Mouse (Mus musculus) CH12.LX (cell line): ENCODE data around the gene Clptm1.

ENCODE experiments used
- CTCF ChIP-seq, 2 experiments: IDR thresholded peaks in 1 of 2; conservative IDR thresholded peaks in 1 of 2; 2 replicates each; pipeline ENCODE4 v1.5.1; 2011 to 2012; ENCODE audit warnings: low read depth in 2 of 2, low read length in 2 of 2, improper control_type of control experiment in 1 of 2, inconsistent platforms in 1 of 2, mild to moderate bottlenecking in 1 of 2, moderate library complexity in 1 of 2
- ELF1 ChIP-seq: IDR thresholded peaks from 2 replicates; pipeline ENCODE4 v1.6.1; 2014; ENCODE audit warnings: low read depth, mild to moderate bottlenecking, inconsistent platforms, low read length, improper control_type of control experiment
- JUND ChIP-seq: conservative IDR thresholded peaks from 2 replicates; pipeline ENCODE4 v1.6.1; 2011; ENCODE audit warnings: low read depth, low read length, improper control_type of control experiment
- MAZ ChIP-seq: IDR thresholded peaks from 2 replicates; pipeline ENCODE4 v1.6.1; 2012; ENCODE audit warnings: low read depth, mild to moderate bottlenecking, inconsistent platforms, low read length, improper control_type of control experiment, moderate library complexity
- MYC ChIP-seq: IDR thresholded peaks from 2 replicates; pipeline ENCODE4 v1.6.1; 2011; ENCODE audit warnings: low read depth, mild to moderate bottlenecking, improper control_type of control experiment, low read length
- POLR2A ChIP-seq: IDR thresholded peaks from 2 replicates; pipeline ENCODE4 v1.6.1; 2011; ENCODE audit warnings: low read depth, mild to moderate bottlenecking, improper control_type of control experiment, low read length
- RAD21 ChIP-seq: IDR thresholded peaks from 2 replicates; pipeline ENCODE4 v1.6.1; 2011; ENCODE audit warnings: low read depth, mild to moderate bottlenecking, low read length, improper control_type of control experiment, moderate library complexity
- SMC3 ChIP-seq: IDR thresholded peaks from 2 replicates; pipeline ENCODE4 v1.6.1; 2011; ENCODE audit warnings: low read depth, low read length, improper control_type of control experiment
- TBP ChIP-seq: conservative IDR thresholded peaks from 2 replicates; pipeline ENCODE4 v1.6.1; 2011; ENCODE audit warnings: low read depth, low read length, improper control_type of control experiment
- ZKSCAN1 ChIP-seq: IDR thresholded peaks from 2 replicates; pipeline ENCODE4 v1.6.1; 2012; ENCODE audit warnings: low read depth, inconsistent platforms, low read length, improper control_type of control experiment, borderline replicate concordance
- ZNF384 ChIP-seq: IDR thresholded peaks from 2 replicates; pipeline ENCODE4 v1.6.1; 2012; ENCODE audit warnings: low read depth, low read length, improper control_type of control experiment, inconsistent platforms

- no peak for TF ChIP-seq ZKSCAN1
- TF ChIP-seq POLR2A: no peak
- no peak for TF ChIP-seq ZNF384
- no peak for TF ChIP-seq RAD21
- no peak for TF ChIP-seq CTCF (conservative IDR thresholded peaks at IDR 0.05 in 1 of 2, IDR thresholded peaks at IDR 0.05 in 1 of 2; ENCODE audit: low read depth in 2 of 2, low read length in 2 of 2)
- no peak for TF ChIP-seq TBP
- TF ChIP-seq ELF1: no peak
- no peak for TF ChIP-seq JUND
- no peak for TF ChIP-seq MYC
- no peak for TF ChIP-seq MAZ
- no peak for TF ChIP-seq SMC3
Observed at GRCm38 (mm10) chr7:19663940-19664339, 893 bp downstream of the Clptm1 start.
